Mouse (Mus musculus) ES-E14 (cell line): ENCODE results near the gene Lhpp.

ENCODE experiments used
- CHD2 ChIP-seq: IDR thresholded peaks from 2 replicates; pipeline ENCODE4 v1.6.1; 2014; ENCODE audit warnings: mild to moderate bottlenecking, low read depth, low read length, inconsistent platforms
- HCFC1 ChIP-seq: IDR thresholded peaks from 2 replicates; pipeline ENCODE4 v1.6.1; 2012; ENCODE audit warnings: low read length, inconsistent platforms, borderline replicate concordance; ENCODE audit not compliant: insufficient read depth
- ZC3H11A ChIP-seq: IDR thresholded peaks from 2 replicates; pipeline ENCODE4 v1.6.1; 2012; ENCODE audit warnings: low read depth, mild to moderate bottlenecking, inconsistent platforms, low read length, borderline replicate concordance
- ZNF384 ChIP-seq: IDR thresholded peaks from 2 replicates; pipeline ENCODE4 v1.6.1; 2012; ENCODE audit warnings: low read depth, low read length, inconsistent platforms

GRCm38 (mm10) chr7:132589610-132590009 is 20.8 kb upstream of the Lhpp start:
- no peak for TF ChIP-seq ZNF384
- TF ChIP-seq HCFC1, result no peak
- no peak for TF ChIP-seq ZC3H11A
- no peak for TF ChIP-seq CHD2
